Mouse (Mus musculus) liver, adult 2 months (tissue): ENCODE results near the gene Crybg3.

ENCODE experiments used
- CTCF ChIP-seq: fragments of 200-500 bp; IDR thresholded peaks from 2 replicates; pipeline ENCODE4 v1.5.1; 2011; ENCODE audit warnings: low read depth, low read length, control low read depth
- POLR2A ChIP-seq: fragments of 200-500 bp; IDR thresholded peaks from 2 replicates; pipeline ENCODE4 v1.6.1; 2011; ENCODE audit warnings: low read length, control low read depth; ENCODE audit not compliant: insufficient read depth; ENCODE audit errors: extremely low read depth

GRCm38 (mm10) chr16:59548582-59548947 is 52.2 kb downstream of the Crybg3 start:
- TF ChIP-seq CTCF: no peak
- TF ChIP-seq POLR2A: no peak
